Mouse (Mus musculus) lung, adult 2 months (tissue): ENCODE measurements around the gene Cfd.

Source experiments
- CTCF ChIP-seq: fragments of 200-500 bp; IDR thresholded peaks from 2 replicates; pipeline ENCODE4 v1.5.1; 2011; ENCODE audit warnings: mild to moderate bottlenecking, low read length, control low read depth; ENCODE audit not compliant: insufficient read depth
- POLR2A ChIP-seq: fragments of 200-500 bp; IDR thresholded peaks from 2 replicates; pipeline ENCODE4 v1.6.1; 2011; ENCODE audit warnings: low read depth, mild to moderate bottlenecking, control low read depth, low read length, borderline replicate concordance; ENCODE audit errors: extremely low read depth

DNA sequence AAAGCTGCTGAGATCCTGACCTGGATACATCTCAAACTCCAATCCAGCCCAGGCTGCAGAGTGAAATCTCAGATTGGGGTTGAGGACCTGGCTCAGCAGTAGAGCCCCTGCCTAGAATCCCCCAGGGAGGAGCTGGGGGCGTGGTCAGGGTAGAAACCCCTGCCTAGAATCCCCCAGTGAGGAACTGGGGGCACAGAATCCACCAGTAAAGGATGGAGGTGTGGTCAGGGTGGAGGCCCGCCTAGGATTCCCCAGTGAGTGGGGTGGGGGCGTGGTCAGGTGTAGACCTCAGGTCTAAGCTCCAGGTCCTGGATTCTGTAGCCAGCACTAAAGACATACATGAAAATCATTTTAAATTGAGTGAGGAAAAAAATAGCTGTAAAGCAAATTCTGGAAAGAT, 17.8 kb upstream of the Cfd start:
- TF ChIP-seq CTCF (no peak), POLR2A (no peak)
